Mouse (Mus musculus) midbrain, postnatal 0 days (tissue): ENCODE measurements at regions not wholly inside any gene's neighbourhood (a gene's known extent, or its start where the extent isn't known, plus 50 kb on each side); places are given as distances from the start of the nearest gene placed in this dataset.
A peak's percentile ranks its signal among the peaks of the same experiment; 100 is the strongest.

Source experiments
- ATAC-seq: fragments of 200-750 bp; cut with Nextera tagmentation; 2 replicates; pipeline ENCODE4 v1.8.0; 2017; ENCODE audit warnings: moderate number of reproducible peaks, mild to moderate bottlenecking, moderate TSS enrichment, moderate library complexity; ENCODE audit not compliant: low FRiP score
- DNase-seq: peaks from one replicate; pipeline ENCODE4 v3.0.0-alpha.2; 2015; ENCODE audit warnings: low spot score
- H3K27ac ChIP-seq: fragments of 300-500 bp; sonication (generic); 2 replicates; pipeline ENCODE4 v1.5.1; 2014; ENCODE audit warnings: low read depth, mild to moderate bottlenecking, low read length, mixed read lengths
- H3K27me3 ChIP-seq: fragments of 300-500 bp; sonication (generic); 2 replicates; pipeline ENCODE4 v1.6.1; 2014; ENCODE audit warnings: low read length, control low read depth, mixed read lengths; ENCODE audit not compliant: insufficient read depth
- H3K36me3 ChIP-seq: fragments of 300-500 bp; sonication (generic); 2 replicates; pipeline ENCODE4 v1.6.1; 2014; ENCODE audit warnings: low read length, control low read depth, mixed read lengths; ENCODE audit not compliant: insufficient read depth
- H3K4me1 ChIP-seq: fragments of 300-500 bp; sonication (generic); 2 replicates; pipeline ENCODE4 v1.6.1; 2014; ENCODE audit warnings: mild to moderate bottlenecking, control low read depth, antibody characterized with exemption, low read length, mixed read lengths; ENCODE audit not compliant: insufficient read depth
- H3K4me2 ChIP-seq: fragments of 300-500 bp; sonication (generic); 2 replicates; pipeline ENCODE4 v1.6.1; 2014; ENCODE audit warnings: low read depth, mild to moderate bottlenecking, low read length, mixed read lengths; ENCODE audit not compliant: poor library complexity, severe bottlenecking
- H3K4me3 ChIP-seq: fragments of 300-500 bp; sonication (generic); 2 replicates; pipeline ENCODE4 v1.5.1; 2014; ENCODE audit warnings: low read depth, mild to moderate bottlenecking, low read length, moderate library complexity
- H3K9ac ChIP-seq: fragments of 300-500 bp; sonication (generic); replicated peaks from 2 replicates; pipeline ENCODE4 v1.6.1; 2014; ENCODE audit warnings: mild to moderate bottlenecking, low read length, moderate library complexity, mixed read lengths; ENCODE audit not compliant: poor library complexity, severe bottlenecking
- H3K9me3 ChIP-seq: fragments of 300-500 bp; sonication (generic); 2 replicates; pipeline ENCODE4 v1.6.1; 2016; ENCODE audit warnings: low read length, control low read depth
- CTCF ChIP-seq: IDR thresholded peaks from 2 replicates; pipeline ENCODE4 v1.5.1; 2016; ENCODE audit warnings: antibody characterized with exemption, mild to moderate bottlenecking

DNA sequence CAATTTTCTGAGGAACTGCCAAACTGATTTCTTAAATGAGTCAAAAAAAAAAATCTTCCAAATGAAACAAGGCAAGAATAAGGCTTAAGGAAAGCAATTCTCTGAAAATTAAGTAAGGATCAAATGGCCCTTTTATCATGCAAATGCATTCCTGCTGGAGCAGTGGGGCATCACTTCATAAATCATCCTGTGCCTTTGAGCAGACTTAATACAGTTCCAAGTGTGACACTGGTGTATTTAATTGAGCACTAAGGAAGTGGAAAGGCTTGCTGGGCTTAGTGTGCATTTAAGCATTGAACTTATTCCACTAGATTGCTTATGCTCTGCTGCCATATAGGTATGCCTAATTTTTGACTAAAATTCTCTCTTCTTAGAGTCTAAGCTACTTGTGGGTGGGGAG is 3655.7 kb upstream of the Lrrc6 start:
- Histone ChIP-seq H3K4me2 (no peak overlapping the region), H3K9ac (no peak overlapping the region), H3K9me3 (no peaks in the 10 kb centered on the region), H3K4me3 (no peak overlapping the region), H3K36me3 (no peaks in the 10 kb centered on the region), H3K4me1 (no peaks in the 10 kb centered on the region), H3K27ac (no peak overlapping the region), H3K27me3 (no peaks in the 10 kb centered on the region)
- TF ChIP-seq CTCF, result no peak
- DNase-seq, result peak; percentile 31
- ATAC-seq, result no peak

DNA sequence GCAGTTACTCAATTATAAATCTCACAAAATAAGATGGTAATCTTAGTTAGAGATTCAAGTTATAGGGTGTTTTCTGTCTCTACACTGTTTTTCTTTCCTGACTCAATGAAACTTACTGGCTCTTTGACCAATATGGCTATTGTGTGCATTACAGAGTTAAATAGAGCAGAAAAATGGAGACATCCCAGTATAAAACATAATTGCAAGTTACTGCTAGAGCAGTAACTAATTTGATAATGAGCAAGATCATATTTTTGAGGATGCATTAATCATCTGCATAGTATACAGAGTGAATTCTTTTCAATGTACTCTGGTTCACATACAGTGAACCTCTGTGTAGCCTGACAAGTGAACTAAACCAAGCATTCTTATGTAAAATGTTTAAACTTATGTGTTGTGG is 3631.0 kb upstream of the Gm6569 start:
- DNase-seq (no peak), ATAC-seq (no peak)
- H3K4me3 ChIP-seq, result no peak overlapping the region
- H3K36me3 ChIP-seq, result no peaks in the 10 kb centered on the region
- no peak overlapping the region for H3K9ac ChIP-seq
- no peaks in the 10 kb centered on the region for H3K9me3 ChIP-seq
- no peak overlapping the region for H3K4me2 ChIP-seq
- H3K4me1 ChIP-seq, result no peaks in the 10 kb centered on the region
- TF ChIP-seq CTCF, result no peak
- no peak overlapping the region for H3K27ac ChIP-seq
- no peaks in the 10 kb centered on the region for H3K27me3 ChIP-seq
